ENCODE assay signal across 8 mouse cellular contexts in genomic region chr2:132240457-132240856, GRCm38 (mm10). TPM values are rescaled to one million over a fixed set of nuclear protein-coding genes. Genes with fewer than 3 reads are reported as not detected.
DNase-seq lines count a peak whose midpoint lies in the region; ATAC-seq and TF ChIP-seq lines count a peak whose summit lies in the region.
"Not testable (repeated sequence)": the region's sequence is repeated elsewhere in the genome, so short reads cannot be mapped to it uniquely, and the experiment has no call there.

No protein-coding gene starts in this region.

- not testable (repeated sequence) for H3K4me1 ChIP-seq in hindbrain, embryonic 16.5 days (ENCODE audit: control insufficient read depth, insufficient read depth, low read depth, low read length)

- peak; percentile 72 for DNase-seq in adipocyte (ENCODE audit: low spot score)
- DNase-seq in cerebellum, postnatal 14 days = peak; percentile 84 to 89
- DNase-seq in left cerebral cortex, adult 2 months (ENCODE audit: extremely low spot score in 1 of 2, low spot score in 2 of 2) = peak; percentile 65 to 73
- peak; percentile 74 for DNase-seq in lung, postnatal 14 days
- peak; percentile 30 for DNase-seq in retina, postnatal 7 days (ENCODE audit: low read depth, low spot score)
- DNase-seq in urinary bladder, postnatal 36 days (ENCODE audit: low spot score in 2 of 2) = peak; percentile 43 to 47

- not testable (repeated sequence) for H3K4me2 ChIP-seq in hindbrain, embryonic 16.5 days (ENCODE audit: low read length)

- not testable (repeated sequence) for H3K4me3 ChIP-seq in hindbrain, embryonic 16.5 days (ENCODE audit: low read length); left cerebral cortex, adult 2 months

- not testable (repeated sequence) for H3K27ac ChIP-seq in hindbrain, embryonic 16.5 days (ENCODE audit: low read depth, low read length); left cerebral cortex, adult 2 months

- ATAC-seq in frontal cortex, adult (ENCODE audit: low TSS enrichment) = peak; percentile 82
- peak; percentile 48; the same call in 1 of the 2 replicates for ATAC-seq in hindbrain, embryonic 16.5 days

- H3K9ac ChIP-seq in hindbrain, embryonic 16.5 days (ENCODE audit: low read depth, low read length) = not testable (repeated sequence)

- 16% methylated on average over 5 of the region's 10 CpGs for WGBS in hindbrain, embryonic 16.5 days

- intact Hi-C loops in left cerebral cortex, adult 2 months (cut with DNase I) = loop anchor here (2.0 kb wide), 3 partner anchors 96 to 420 kb away; partner anchors contain the start of gene Slc23a2

- not testable (repeated sequence) for H3K9me3 ChIP-seq in hindbrain, embryonic 16.5 days (ENCODE audit: control insufficient read depth, low read length)

- TF ChIP-seq CTCF in left cerebral cortex, adult 2 months (IDR thresholded peaks at IDR 0.05) = peak; percentile 65

- not testable (repeated sequence) for H3K27me3 ChIP-seq in hindbrain, embryonic 16.5 days (replicated peaks; ENCODE audit: control insufficient read depth, insufficient read depth, low read length)

- H3K36me3 ChIP-seq in hindbrain, embryonic 16.5 days (ENCODE audit: control insufficient read depth, insufficient read depth, low read length) = not testable (repeated sequence)

RNA-seq across cellular contexts. Expression of gene Tmem230, which starts 7.2 kb away (rescaled TPM):
- polyA plus RNA-seq in hindbrain, embryonic 16.5 days (2015; fragmentation: Nextera tagmentation; extraction: Ambion mirVana) = 47.1 and 48.0 TPM in 2 replicates
- 10 to 100 TPM; 30.4 to 30.7 TPM for total RNA-seq in left cerebral cortex, adult 2 months (2021)

RNA-seq across cellular contexts. Expression of gene Pcna, which starts 12.7 kb away (rescaled TPM):
- polyA plus RNA-seq in hindbrain, embryonic 16.5 days (2015; fragmentation: Nextera tagmentation; extraction: Ambion mirVana) = 112 and 114 TPM in 2 replicates
- 10 to 100 TPM; 44.5 to 49.6 TPM for total RNA-seq in left cerebral cortex, adult 2 months (2021)

RNA-seq across cellular contexts. Expression of gene Cds2, which starts 22.5 kb away (rescaled TPM):
- polyA plus RNA-seq in hindbrain, embryonic 16.5 days (2015; fragmentation: Nextera tagmentation; extraction: Ambion mirVana) = 46.2 and 46.3 TPM in 2 replicates
- 100 to 1,000 TPM; 262 to 266 TPM for total RNA-seq in left cerebral cortex, adult 2 months (2021)

Comparison
In these comparisons a context has a peak if more than half of its experiments do, and no peak if none do; other contexts are left out.
1. DNase-seq: peak in every context shown above with its lines; median percentile 86 in cerebellum, postnatal 14 days; 74 in lung, postnatal 14 days; 72 in adipocyte; 69 in left cerebral cortex, adult 2 months; 45 in urinary bladder, postnatal 36 days; 30 in retina, postnatal 7 days.